Mouse (Mus musculus): Measurements from ENCODE around the gene Urah. TPM values are rescaled to one million over a fixed set of nuclear protein-coding genes. Genes with fewer than 3 reads are reported as not detected.
A peak's percentile ranks its signal among the peaks of the same experiment; 100 is the strongest.

Urah gene
- 0.06 TPM in 1 of 2 replicates, not detected in the other for polyA plus RNA-seq (2012)

- H3K4me1 ChIP-seq (ENCODE audit: control insufficient read depth): peaks cover 10% of the 10 kb centered on the region
- no peaks in the 10 kb centered on the region for H3K36me3 ChIP-seq (ENCODE audit: control insufficient read depth)
- H3K4me3 ChIP-seq (replicated peaks): peak within 1 kb of the TSS; percentile 21
- no peaks in the 10 kb centered on the region for H3K9me3 ChIP-seq (ENCODE audit: control insufficient read depth, low read length)
- peaks cover 8% of the 10 kb centered on the region for H3K27me3 ChIP-seq (ENCODE audit: control insufficient read depth)
- TF ChIP-seq GATA1 (IDR thresholded peaks at IDR 0.05; ENCODE audit: low read length) (no peak), TAL1 (IDR thresholded peaks at IDR 0.05; ENCODE audit: low read length) (no peak)
Measured at GRCm38 (mm10) chr7:140834968-140835757, at the start of gene Urah. Urah (plus strand) TSS chr7:140835018.

- no peaks in the 10 kb centered on the region for H3K27me3 ChIP-seq (ENCODE audit: control insufficient read depth)
- H3K9me3 ChIP-seq (ENCODE audit: control insufficient read depth, low read length): peaks cover 3% of the 10 kb centered on the region; the same call in 1 of the 2 replicates
- no peak for TF ChIP-seq GATA1 (IDR thresholded peaks at IDR 0.05; ENCODE audit: low read length)
- H3K4me3 ChIP-seq (replicated peaks): no peak within 1 kb of the TSS
- H3K4me1 ChIP-seq (ENCODE audit: control insufficient read depth): no peaks in the 10 kb centered on the region
- no peaks in the 10 kb centered on the region for H3K36me3 ChIP-seq (ENCODE audit: control insufficient read depth)
Measured at GRCm38 (mm10) chr7:140787406-140788052, 47.3 kb upstream of the Urah start, which contains the start of gene Syce1. Syce1 (minus strand) TSS chr7:140787852.

- Histone ChIP-seq H3K36me3 (ENCODE audit: control insufficient read depth) (no peaks in the 10 kb centered on the region), H3K27me3 (ENCODE audit: control insufficient read depth) (no peaks in the 10 kb centered on the region), H3K9me3 (ENCODE audit: control insufficient read depth, low read length) (peaks cover 3% of the 10 kb centered on the region; the same call in 1 of the 2 replicates), H3K4me1 (ENCODE audit: control insufficient read depth) (no peaks in the 10 kb centered on the region), H3K4me3 (replicated peaks) (no peak overlapping the region)
- TF ChIP-seq TAL1 (IDR thresholded peaks at IDR 0.05; ENCODE audit: low read length) (no peak), GATA1 (IDR thresholded peaks at IDR 0.05; ENCODE audit: low read length) (no peak)
Measured at GRCm38 (mm10) chr7:140788053-140788435, 46.8 kb upstream of the Urah start.

- H3K27me3 ChIP-seq (ENCODE audit: control insufficient read depth): no peaks in the 10 kb centered on the region
- no peaks in the 10 kb centered on the region for H3K9me3 ChIP-seq (ENCODE audit: control insufficient read depth, low read length)
- H3K4me1 ChIP-seq (ENCODE audit: control insufficient read depth): no peaks in the 10 kb centered on the region
- H3K36me3 ChIP-seq (ENCODE audit: control insufficient read depth): no peaks in the 10 kb centered on the region
- H3K4me3 ChIP-seq (replicated peaks): no peak overlapping the region
- TF ChIP-seq GATA1 (IDR thresholded peaks at IDR 0.05; ENCODE audit: low read length): no peak
- no peak for TF ChIP-seq TAL1 (IDR thresholded peaks at IDR 0.05; ENCODE audit: low read length)
Measured at GRCm38 (mm10) chr7:140793541-140793940, 41.3 kb upstream of the Urah start.

GRCm38 (mm10) chr7:140797619-140798018 is 37.2 kb upstream of the Urah start:
- Histone ChIP-seq H3K36me3 (ENCODE audit: control insufficient read depth) (no peaks in the 10 kb centered on the region), H3K9me3 (ENCODE audit: control insufficient read depth, low read length) (no peaks in the 10 kb centered on the region), H3K4me1 (ENCODE audit: control insufficient read depth) (no peaks in the 10 kb centered on the region), H3K27me3 (ENCODE audit: control insufficient read depth) (no peaks in the 10 kb centered on the region), H3K4me3 (replicated peaks) (no peak overlapping the region)
- TF ChIP-seq GATA1 (IDR thresholded peaks at IDR 0.05; ENCODE audit: low read length) (no peak), TAL1 (IDR thresholded peaks at IDR 0.05; ENCODE audit: low read length) (no peak)

- no peak overlapping the region for H3K4me3 ChIP-seq (replicated peaks)
- no peaks in the 10 kb centered on the region for H3K36me3 ChIP-seq (ENCODE audit: control insufficient read depth)
- no peak for TF ChIP-seq GATA1 (IDR thresholded peaks at IDR 0.05; ENCODE audit: low read length)
- no peak for TF ChIP-seq TAL1 (IDR thresholded peaks at IDR 0.05; ENCODE audit: low read length)
- H3K27me3 ChIP-seq (ENCODE audit: control insufficient read depth): no peaks in the 10 kb centered on the region
- no peaks in the 10 kb centered on the region for H3K4me1 ChIP-seq (ENCODE audit: control insufficient read depth)
- no peaks in the 10 kb centered on the region for H3K9me3 ChIP-seq (ENCODE audit: control insufficient read depth, low read length)
Measured at GRCm38 (mm10) chr7:140798212-140798611, 36.6 kb upstream of the Urah start.

GRCm38 (mm10) chr7:140802629-140803028 is 32.2 kb upstream of the Urah start:
- no peaks in the 10 kb centered on the region for H3K9me3 ChIP-seq (ENCODE audit: control insufficient read depth, low read length)
- H3K4me1 ChIP-seq (ENCODE audit: control insufficient read depth): no peaks in the 10 kb centered on the region
- no peaks in the 10 kb centered on the region for H3K36me3 ChIP-seq (ENCODE audit: control insufficient read depth)
- no peak overlapping the region for H3K4me3 ChIP-seq (replicated peaks)
- H3K27me3 ChIP-seq (ENCODE audit: control insufficient read depth): no peaks in the 10 kb centered on the region
- TF ChIP-seq GATA1 (IDR thresholded peaks at IDR 0.05; ENCODE audit: low read length) (no peak), TAL1 (IDR thresholded peaks at IDR 0.05; ENCODE audit: low read length) (no peak)

GRCm38 (mm10) chr7:140805704-140806103 is 29.1 kb upstream of the Urah start:
- no peak for TF ChIP-seq GATA1 (IDR thresholded peaks at IDR 0.05; ENCODE audit: low read length)
- TF ChIP-seq TAL1 (IDR thresholded peaks at IDR 0.05; ENCODE audit: low read length): no peak
- Histone ChIP-seq H3K36me3 (ENCODE audit: control insufficient read depth) (no peaks in the 10 kb centered on the region), H3K9me3 (ENCODE audit: control insufficient read depth, low read length) (no peaks in the 10 kb centered on the region), H3K27me3 (ENCODE audit: control insufficient read depth) (no peaks in the 10 kb centered on the region), H3K4me1 (ENCODE audit: control insufficient read depth) (no peaks in the 10 kb centered on the region), H3K4me3 (replicated peaks) (no peak overlapping the region)

- H3K36me3 ChIP-seq (ENCODE audit: control insufficient read depth): no peaks in the 10 kb centered on the region
- H3K9me3 ChIP-seq (ENCODE audit: control insufficient read depth, low read length): no peaks in the 10 kb centered on the region
- no peaks in the 10 kb centered on the region for H3K4me1 ChIP-seq (ENCODE audit: control insufficient read depth)
- TF ChIP-seq GATA1 (IDR thresholded peaks at IDR 0.05; ENCODE audit: low read length) (no peak), TAL1 (IDR thresholded peaks at IDR 0.05; ENCODE audit: low read length) (no peak)
- no peaks in the 10 kb centered on the region for H3K27me3 ChIP-seq (ENCODE audit: control insufficient read depth)
- H3K4me3 ChIP-seq (replicated peaks): no peak overlapping the region
Measured at GRCm38 (mm10) chr7:140810496-140810895, 24.3 kb upstream of the Urah start.

All from erythroblast, embryonic 14.5 days (primary cell).